Mouse (Mus musculus): ENCODE measurements at regions not wholly inside any gene's neighbourhood (a gene's known extent, or its start where the extent isn't known, plus 50 kb on each side); places are given as distances from the start of the nearest gene placed in this dataset.
A peak's percentile ranks its signal among the peaks of the same experiment; 100 is the strongest.

- no peak overlapping the region for H3K27ac ChIP-seq (replicated peaks in 1 of 2; ENCODE audit: control insufficient read depth in 1 of 2, insufficient read depth in 1 of 2, low read depth in 2 of 2, low read length in 2 of 2)
- peaks cover 0 to 2% of the 10 kb centered on the region in 2 experiments; a peak in 1 of 4 replicates for H3K4me1 ChIP-seq (ENCODE audit: control insufficient read depth in 2 of 2, insufficient read depth in 2 of 2, low read length in 2 of 2)
- no peaks in the 10 kb centered on the region for H3K9me3 ChIP-seq (ENCODE audit: control insufficient read depth, low read length)
- no peaks in the 10 kb centered on the region for H3K36me3 ChIP-seq (ENCODE audit: control insufficient read depth, insufficient read depth, low read length)
- no peak overlapping the region for H3K4me3 ChIP-seq (ENCODE audit: control insufficient read depth in 1 of 2, insufficient read depth in 1 of 2, low read depth in 1 of 2, low read length in 2 of 2)
- H3K4me2 ChIP-seq (ENCODE audit: low read length) = no peak overlapping the region
- no peak for ATAC-seq (ENCODE audit: insufficient number of reproducible peaks, insufficient read depth, low FRiP score, low read depth)
- H3K27me3 ChIP-seq (ENCODE audit: control insufficient read depth, insufficient read depth, low read length) = no peaks in the 10 kb centered on the region
- no peak overlapping the region for H3K9ac ChIP-seq (ENCODE audit: low read length)
Observed at GRCm38 (mm10) chr9:92718337-92718736, 176.3 kb downstream of the Plod2 start.

GRCm38 (mm10) chr9:92719251-92719650 lies 177.2 kb downstream of the Plod2 start:
- no peak overlapping the region for H3K4me2 ChIP-seq (ENCODE audit: low read length)
- H3K4me1 ChIP-seq (ENCODE audit: control insufficient read depth in 2 of 2, insufficient read depth in 2 of 2, low read length in 2 of 2) = peaks cover 0 to 2% of the 10 kb centered on the region in 2 experiments; a peak in 1 of 4 replicates
- ATAC-seq (ENCODE audit: insufficient number of reproducible peaks, insufficient read depth, low FRiP score, low read depth) = no peak
- H3K4me3 ChIP-seq (ENCODE audit: control insufficient read depth in 1 of 2, insufficient read depth in 1 of 2, low read depth in 1 of 2, low read length in 2 of 2) = no peak overlapping the region
- no peaks in the 10 kb centered on the region for H3K36me3 ChIP-seq (ENCODE audit: control insufficient read depth, insufficient read depth, low read length)
- no peak overlapping the region for H3K27ac ChIP-seq (replicated peaks in 1 of 2; ENCODE audit: control insufficient read depth in 1 of 2, insufficient read depth in 1 of 2, low read depth in 2 of 2, low read length in 2 of 2)
- WGBS = 73% methylated on average over 6 of the region's 6 CpGs
- H3K9ac ChIP-seq (ENCODE audit: low read length) = no peak overlapping the region
- H3K27me3 ChIP-seq (ENCODE audit: control insufficient read depth, insufficient read depth, low read length) = no peaks in the 10 kb centered on the region
- no peaks in the 10 kb centered on the region for H3K9me3 ChIP-seq (ENCODE audit: control insufficient read depth, low read length)

GRCm38 (mm10) chr9:92728864-92729263 lies 186.8 kb downstream of the Plod2 start:
- Histone ChIP-seq H3K27ac (replicated peaks in 1 of 2; ENCODE audit: control insufficient read depth in 1 of 2, insufficient read depth in 1 of 2, low read depth in 2 of 2, low read length in 2 of 2) (no peak overlapping the region), H3K27me3 (ENCODE audit: control insufficient read depth, insufficient read depth, low read length) (no peaks in the 10 kb centered on the region), H3K9ac (ENCODE audit: low read length) (no peak overlapping the region), H3K4me2 (ENCODE audit: low read length) (no peak overlapping the region), H3K4me1 (ENCODE audit: control insufficient read depth in 2 of 2, insufficient read depth in 2 of 2, low read length in 2 of 2) (0 out of 4 replicates have a peak, but pooled peaks cover 0 to 6% of the 10 kb centered on the region in 2 experiments), H3K36me3 (ENCODE audit: control insufficient read depth, insufficient read depth, low read length) (no peaks in the 10 kb centered on the region), H3K4me3 (ENCODE audit: control insufficient read depth in 1 of 2, insufficient read depth in 1 of 2, low read depth in 1 of 2, low read length in 2 of 2) (no peak overlapping the region), H3K9me3 (ENCODE audit: control insufficient read depth, low read length) (no peaks in the 10 kb centered on the region)
- WGBS = 77% methylated on average over 1 of the region's 1 CpGs
- no peak for ATAC-seq (ENCODE audit: insufficient number of reproducible peaks, insufficient read depth, low FRiP score, low read depth)

- Histone ChIP-seq H3K4me2 (ENCODE audit: low read length) (peak overlapping the region; percentile 21), H3K9ac (ENCODE audit: low read length) (no peak overlapping the region), H3K9me3 (ENCODE audit: control insufficient read depth, low read length) (no peaks in the 10 kb centered on the region), H3K4me3 (ENCODE audit: control insufficient read depth in 1 of 2, insufficient read depth in 1 of 2, low read depth in 1 of 2, low read length in 2 of 2) (no peak overlapping the region), H3K36me3 (ENCODE audit: control insufficient read depth, insufficient read depth, low read length) (no peaks in the 10 kb centered on the region), H3K4me1 (ENCODE audit: control insufficient read depth in 2 of 2, insufficient read depth in 2 of 2, low read length in 2 of 2) (0 out of 4 replicates have a peak, but pooled peaks cover 0 to 6% of the 10 kb centered on the region in 2 experiments), H3K27ac (replicated peaks in 1 of 2; ENCODE audit: control insufficient read depth in 1 of 2, insufficient read depth in 1 of 2, low read depth in 2 of 2, low read length in 2 of 2) (0 out of 4 replicates have a peak overlapping the region, but pooled peaks of 1 of the 2 experiments have one; percentile 47), H3K27me3 (ENCODE audit: control insufficient read depth, insufficient read depth, low read length) (no peaks in the 10 kb centered on the region)
- ATAC-seq (ENCODE audit: insufficient number of reproducible peaks, insufficient read depth, low FRiP score, low read depth) = no peak
- WGBS = 40% methylated on average over 3 of the region's 3 CpGs
Observed at GRCm38 (mm10) chr9:92731396-92731795, 189.4 kb downstream of the Plod2 start.

- H3K9me3 ChIP-seq (ENCODE audit: control insufficient read depth, low read length) = no peaks in the 10 kb centered on the region
- H3K9ac ChIP-seq (ENCODE audit: low read length) = no peak overlapping the region
- H3K4me3 ChIP-seq (ENCODE audit: control insufficient read depth in 1 of 2, insufficient read depth in 1 of 2, low read depth in 1 of 2, low read length in 2 of 2) = no peak overlapping the region
- H3K27me3 ChIP-seq (ENCODE audit: control insufficient read depth, insufficient read depth, low read length) = no peaks in the 10 kb centered on the region
- no peak for ATAC-seq (ENCODE audit: insufficient number of reproducible peaks, insufficient read depth, low FRiP score, low read depth)
- H3K36me3 ChIP-seq (ENCODE audit: control insufficient read depth, insufficient read depth, low read length) = no peaks in the 10 kb centered on the region
- no peaks in the 10 kb centered on the region for H3K4me1 ChIP-seq (ENCODE audit: control insufficient read depth in 2 of 2, insufficient read depth in 2 of 2, low read length in 2 of 2)
- no peak overlapping the region for H3K27ac ChIP-seq (replicated peaks in 1 of 2; ENCODE audit: control insufficient read depth in 1 of 2, insufficient read depth in 1 of 2, low read depth in 2 of 2, low read length in 2 of 2)
- no peak overlapping the region for H3K4me2 ChIP-seq (ENCODE audit: low read length)
Observed at GRCm38 (mm10) chr9:92767532-92767931, 225.5 kb downstream of the Plod2 start.

GRCm38 (mm10) chr9:92768432-92768831 lies 226.4 kb downstream of the Plod2 start:
- H3K9me3 ChIP-seq (ENCODE audit: control insufficient read depth, low read length) = no peaks in the 10 kb centered on the region
- H3K4me1 ChIP-seq (ENCODE audit: control insufficient read depth in 2 of 2, insufficient read depth in 2 of 2, low read length in 2 of 2) = no peaks in the 10 kb centered on the region
- no peaks in the 10 kb centered on the region for H3K27me3 ChIP-seq (ENCODE audit: control insufficient read depth, insufficient read depth, low read length)
- no peak overlapping the region for H3K4me2 ChIP-seq (ENCODE audit: low read length)
- 68% methylated on average over 3 of the region's 3 CpGs for WGBS
- no peaks in the 10 kb centered on the region for H3K36me3 ChIP-seq (ENCODE audit: control insufficient read depth, insufficient read depth, low read length)
- no peak overlapping the region for H3K27ac ChIP-seq (replicated peaks in 1 of 2; ENCODE audit: control insufficient read depth in 1 of 2, insufficient read depth in 1 of 2, low read depth in 2 of 2, low read length in 2 of 2)
- no peak for ATAC-seq (ENCODE audit: insufficient number of reproducible peaks, insufficient read depth, low FRiP score, low read depth)
- H3K9ac ChIP-seq (ENCODE audit: low read length) = no peak overlapping the region
- H3K4me3 ChIP-seq (ENCODE audit: control insufficient read depth in 1 of 2, insufficient read depth in 1 of 2, low read depth in 1 of 2, low read length in 2 of 2) = no peak overlapping the region

- 46% methylated on average over 2 of the region's 2 CpGs for WGBS
- Histone ChIP-seq H3K27ac (replicated peaks in 1 of 2; ENCODE audit: control insufficient read depth in 1 of 2, insufficient read depth in 1 of 2, low read depth in 2 of 2, low read length in 2 of 2) (no peak overlapping the region), H3K27me3 (ENCODE audit: control insufficient read depth, insufficient read depth, low read length) (no peaks in the 10 kb centered on the region), H3K9me3 (ENCODE audit: control insufficient read depth, low read length) (no peaks in the 10 kb centered on the region), H3K4me2 (ENCODE audit: low read length) (no peak overlapping the region), H3K4me1 (ENCODE audit: control insufficient read depth in 2 of 2, insufficient read depth in 2 of 2, low read length in 2 of 2) (no peaks in the 10 kb centered on the region), H3K9ac (ENCODE audit: low read length) (no peak overlapping the region), H3K36me3 (ENCODE audit: control insufficient read depth, insufficient read depth, low read length) (no peaks in the 10 kb centered on the region), H3K4me3 (ENCODE audit: control insufficient read depth in 1 of 2, insufficient read depth in 1 of 2, low read depth in 1 of 2, low read length in 2 of 2) (no peak overlapping the region)
- ATAC-seq (ENCODE audit: insufficient number of reproducible peaks, insufficient read depth, low FRiP score, low read depth) = no peak
Observed at GRCm38 (mm10) chr9:92769528-92769927, 227.5 kb downstream of the Plod2 start.

GRCm38 (mm10) chr9:92771002-92771401 lies 229.0 kb downstream of the Plod2 start:
- Histone ChIP-seq H3K9me3 (ENCODE audit: control insufficient read depth, low read length) (no peaks in the 10 kb centered on the region), H3K9ac (ENCODE audit: low read length) (no peak overlapping the region), H3K27ac (replicated peaks in 1 of 2; ENCODE audit: control insufficient read depth in 1 of 2, insufficient read depth in 1 of 2, low read depth in 2 of 2, low read length in 2 of 2) (no peak overlapping the region), H3K4me3 (ENCODE audit: control insufficient read depth in 1 of 2, insufficient read depth in 1 of 2, low read depth in 1 of 2, low read length in 2 of 2) (no peak overlapping the region), H3K36me3 (ENCODE audit: control insufficient read depth, insufficient read depth, low read length) (no peaks in the 10 kb centered on the region), H3K4me1 (ENCODE audit: control insufficient read depth in 2 of 2, insufficient read depth in 2 of 2, low read length in 2 of 2) (no peaks in the 10 kb centered on the region), H3K4me2 (ENCODE audit: low read length) (no peak overlapping the region), H3K27me3 (ENCODE audit: control insufficient read depth, insufficient read depth, low read length) (no peaks in the 10 kb centered on the region)
- ATAC-seq (ENCODE audit: insufficient number of reproducible peaks, insufficient read depth, low FRiP score, low read depth) = no peak
- WGBS = 74% methylated on average over 2 of the region's 2 CpGs

Measured in heart, embryonic 14.5 days (tissue).